Mouse (Mus musculus) embryonic fibroblast, embryonic 13.5 days (primary cell): ENCODE measurements at regions not wholly inside any gene's neighbourhood (a gene's known extent, or its start where the extent isn't known, plus 50 kb on each side); places are given as distances from the start of the nearest gene placed in this dataset.

Source experiments
- CTCF ChIP-seq: IDR thresholded peaks from 2 replicates; pipeline ENCODE4 v1.5.1; 2011; ENCODE audit warnings: mild to moderate bottlenecking, control low read depth, low read length, moderate library complexity, borderline replicate concordance; ENCODE audit not compliant: insufficient read depth
- POLR2A ChIP-seq: IDR thresholded peaks from 2 replicates; pipeline ENCODE4 v1.6.1; 2011; ENCODE audit warnings: low read depth, mild to moderate bottlenecking, control low read depth, low read length, moderate library complexity

GRCm38 (mm10) chr4:64755986-64756385 is 368.0 kb upstream of the Pappa start:
- TF ChIP-seq CTCF (no peak), POLR2A (no peak)
